Mouse (Mus musculus): ENCODE results near the gene Ngdn.

DNA sequence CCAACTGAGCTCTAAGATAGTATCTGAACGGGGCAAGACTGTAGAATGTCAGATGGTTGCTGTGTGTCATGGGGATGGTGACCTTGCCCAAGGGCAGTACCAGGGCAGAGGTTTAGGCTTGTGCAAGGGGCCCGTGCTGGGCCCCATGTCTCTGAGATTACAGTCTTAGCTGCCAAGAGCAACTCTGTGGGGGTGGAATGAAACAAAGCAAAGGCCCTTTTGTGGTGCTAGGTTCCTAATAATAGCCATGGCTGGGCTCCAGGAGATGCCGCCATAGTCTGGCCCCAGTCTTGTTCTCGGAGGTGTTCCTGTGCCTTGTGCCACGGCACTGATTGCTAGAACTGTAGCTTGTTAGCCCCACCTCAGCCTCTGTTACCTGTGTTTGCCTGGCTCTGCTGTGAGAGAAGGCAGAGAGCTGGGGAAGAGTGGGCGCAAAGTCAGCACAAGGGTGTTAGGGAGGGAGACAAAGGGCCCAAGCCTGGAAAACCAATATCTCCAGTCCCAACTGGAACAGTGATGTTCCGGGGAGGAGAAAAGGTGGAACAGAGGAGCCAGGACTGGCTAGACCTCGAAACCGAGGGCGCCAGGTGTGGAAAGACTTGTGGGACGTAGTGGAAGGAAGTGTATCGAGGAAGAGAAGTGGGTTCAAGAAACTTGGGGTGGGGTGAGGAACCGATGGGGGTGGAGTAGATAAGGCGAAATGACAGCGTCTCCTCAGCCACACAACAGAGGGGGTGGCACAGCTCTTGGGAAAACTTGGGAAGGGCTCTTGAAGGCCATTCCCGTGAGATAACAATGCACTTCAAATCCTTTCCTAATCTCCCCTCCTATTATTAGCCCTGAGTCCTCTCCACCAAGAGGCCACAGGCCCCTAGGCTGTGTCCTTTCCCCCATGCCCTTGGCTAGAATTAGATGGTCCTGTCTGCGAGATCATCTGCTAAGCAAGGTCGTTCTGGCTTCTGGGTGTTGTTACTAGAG, 11.1 kb upstream of the Ngdn start:
- no peak for TF ChIP-seq POLR2A (IDR thresholded peaks at IDR 0.05; ENCODE audit: low read depth, low read length)
- TF ChIP-seq CTCF (conservative IDR thresholded peaks at IDR 0.05; ENCODE audit: insufficient read depth, insufficient read length, low read depth, low read length) = no peak

Measured in kidney, adult 2 months (tissue).